Mouse (Mus musculus) large intestine, adult 2 months (tissue): ENCODE measurements around the gene Nmnat3. TPM values are rescaled to one million over a fixed set of nuclear protein-coding genes. Genes with fewer than 3 reads are reported as not detected.
"Not testable (repeated sequence)": the region's sequence is repeated elsewhere in the genome, so short reads cannot be mapped to it uniquely, and the experiment has no call there.

Experiments used
- DNase-seq: peaks from one replicate; pipeline ENCODE4 v3.0.0-alpha.2; 2012; ENCODE audit warnings: low read depth, low spot score
- WGBS: fragments of 180-500 bp; shearing (Covaris S2); methylation state at CpG from one replicate; pipeline ENCODE4 v1.1.7; 2018; 5-methylcytosine and 5-hydroxymethylcytosine counted together
- polyA plus RNA-seq: library from polyadenylated mRNA; depleted of rRNA; stranded (reverse); fragments of >200 nt; gene quantifications from 2 replicates; pipeline ENCODE4 v1.2.3, GENCODE M21; 2012; rRNA removed

Nmnat3 gene
- polyA plus RNA-seq: 5.8 and 8.3 TPM in 2 replicates

DNA sequence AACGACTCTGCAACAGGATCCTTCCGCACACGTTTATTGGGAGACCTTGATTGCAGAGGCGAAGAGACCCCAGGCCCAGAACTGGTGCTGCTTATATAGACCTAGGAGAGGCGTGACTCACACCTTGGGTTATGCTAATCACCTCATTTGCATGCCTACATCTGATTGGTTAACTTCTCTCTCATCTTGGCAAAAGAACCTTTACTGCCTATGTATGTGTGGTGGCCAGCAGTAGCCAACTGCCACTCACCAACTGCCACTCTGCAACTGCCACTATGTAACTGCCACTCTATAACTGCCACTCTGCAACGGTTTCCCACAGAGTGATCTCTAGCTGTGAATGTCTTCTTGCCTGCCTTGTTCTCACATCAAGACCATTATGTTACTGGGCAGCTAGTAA is at the start of gene Nmnat3:
TSS of gene Nmnat3 (plus strand) at position 301 of the 400 bp plus-strand sequence.
- WGBS: 70% methylated on average over 6 of the region's 6 CpGs
- not testable (repeated sequence) for DNase-seq

DNA sequence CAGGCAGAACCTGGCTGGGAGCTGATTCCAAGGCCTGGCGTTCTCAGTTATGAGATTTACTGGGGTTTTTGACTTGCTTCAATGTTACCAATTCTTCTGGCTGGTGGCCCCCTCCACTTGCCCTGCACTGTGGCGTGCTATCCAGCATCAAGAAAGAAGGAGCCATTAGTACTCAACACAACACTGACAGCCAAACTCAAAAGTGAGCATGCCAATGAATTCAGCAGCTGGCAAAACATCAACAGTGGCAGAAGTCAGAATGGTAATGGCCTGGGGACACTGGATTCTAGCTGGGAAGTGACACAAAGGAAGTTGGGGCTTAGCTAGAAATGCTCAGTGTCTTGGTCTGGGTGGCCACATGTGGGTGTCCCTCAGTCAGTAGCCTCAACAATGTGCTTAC is 43.8 kb upstream of the Nmnat3 start:
- WGBS: 77% methylated on average over 2 of the region's 2 CpGs
- no peak for DNase-seq

DNA sequence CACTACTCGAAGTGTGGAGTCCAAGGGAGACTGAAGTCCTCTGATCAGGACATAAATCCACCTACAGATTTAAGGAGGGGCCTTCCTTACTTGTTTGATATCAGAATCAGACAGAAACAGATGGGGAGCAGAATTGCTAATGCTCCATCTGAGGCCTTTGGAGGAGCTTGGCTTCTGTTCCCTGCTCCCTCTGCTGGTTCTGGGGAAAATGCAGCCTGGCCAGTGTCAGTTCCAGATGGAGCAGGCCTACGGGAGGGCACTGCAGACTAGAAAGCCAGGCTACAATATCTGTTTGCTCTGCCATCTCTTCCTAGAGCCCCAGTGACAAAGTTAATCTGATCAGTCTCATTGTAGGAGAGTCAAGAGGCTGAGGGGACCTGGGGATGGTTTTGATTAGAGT is 43.0 kb upstream of the Nmnat3 start:
- no peak for DNase-seq
- WGBS: 51% methylated on average over 2 of the region's 2 CpGs

DNA sequence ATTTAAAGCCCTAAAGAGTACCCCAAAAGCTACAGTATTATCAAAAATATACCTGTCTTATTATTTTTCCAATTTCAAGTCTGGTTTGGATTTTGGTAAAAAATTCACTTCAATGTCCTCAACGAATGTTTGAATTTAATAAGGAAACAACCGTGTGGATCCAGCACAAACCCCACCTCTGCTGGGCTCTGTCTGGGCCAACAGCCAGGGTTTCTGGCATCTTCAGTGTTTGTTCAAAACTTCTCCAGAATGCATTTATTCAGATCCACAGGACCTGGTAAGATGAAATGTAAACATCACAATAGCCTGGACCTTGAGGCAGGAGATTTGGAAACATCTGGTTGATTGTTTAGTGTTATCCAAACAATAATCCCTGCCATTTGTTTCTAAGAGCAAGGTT is 42.0 kb upstream of the Nmnat3 start:
- no peak for DNase-seq
- 45% methylated on average over 2 of the region's 2 CpGs for WGBS

DNA sequence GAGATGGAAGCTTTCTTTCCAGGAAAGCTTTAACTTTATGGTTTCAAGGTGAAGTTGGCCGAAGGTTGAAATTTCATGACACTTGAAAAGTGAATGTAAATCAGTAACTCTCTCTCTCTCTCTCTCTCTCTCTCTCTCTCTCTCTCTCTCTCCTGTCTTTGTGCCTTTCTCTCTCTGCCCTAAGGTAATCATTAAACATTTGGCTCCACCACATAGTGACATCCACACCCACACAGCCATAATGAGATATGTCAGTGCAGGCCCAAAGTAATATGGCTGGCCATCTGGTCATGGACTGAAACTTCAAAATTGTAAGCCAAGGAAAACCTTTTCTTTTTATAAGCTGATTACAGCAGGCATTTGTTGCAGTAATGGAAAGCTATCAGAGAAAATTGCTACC is 40.9 kb upstream of the Nmnat3 start:
- WGBS: 47% methylated on average over 1 of the region's 1 CpGs
- no peak for DNase-seq

DNA sequence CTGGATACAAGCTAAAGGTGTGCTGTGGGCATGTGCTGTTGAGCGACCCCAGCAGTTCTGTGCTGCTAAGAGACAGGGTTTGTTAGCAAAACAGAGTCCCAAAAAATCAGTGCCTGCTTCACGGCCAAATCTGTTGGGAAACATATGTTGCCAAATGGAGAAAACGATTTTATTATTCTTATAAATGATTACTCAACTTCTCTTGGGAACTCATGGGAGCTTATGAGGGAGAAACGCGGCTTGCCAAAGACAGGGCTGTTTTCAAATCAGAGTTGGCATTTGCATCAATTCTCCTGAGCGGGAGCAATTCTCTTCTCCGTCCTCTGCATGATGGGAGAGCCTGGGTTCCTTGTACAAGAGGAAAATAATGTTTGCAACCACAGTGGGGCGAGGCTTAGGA is 27.0 kb upstream of the Nmnat3 start:
- 71% methylated on average over 8 of the region's 8 CpGs for WGBS

DNA sequence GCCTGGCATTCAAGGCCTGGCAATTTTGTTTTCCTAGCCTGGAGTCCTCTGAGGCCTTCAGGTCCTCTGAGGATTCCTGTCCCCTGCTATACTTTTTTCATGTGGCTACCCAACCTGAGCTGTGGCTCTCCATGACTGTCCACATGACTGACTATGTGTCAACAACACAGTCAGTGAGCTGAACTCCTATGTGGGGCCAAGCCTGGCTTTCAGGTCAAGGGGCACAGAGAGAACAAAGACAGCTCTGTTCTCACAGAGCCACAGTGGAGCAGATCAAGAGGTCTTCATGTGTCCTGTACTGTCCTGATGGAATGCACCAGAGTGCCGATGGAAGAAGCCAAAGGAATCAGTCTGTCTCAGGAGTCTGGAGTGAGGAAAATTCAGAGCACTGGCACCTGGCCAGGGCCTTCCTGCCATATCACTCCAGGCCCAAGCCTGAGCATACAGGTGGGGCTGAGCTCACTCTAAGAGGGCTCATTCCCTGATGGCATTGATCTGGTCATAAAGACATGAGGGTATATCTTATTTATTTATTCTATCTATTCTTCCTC is 25.7 kb upstream of the Nmnat3 start:
- 22% methylated on average over 1 of the region's 1 CpGs for WGBS
- no peak for DNase-seq

More for the DNA sequence above, 27.0 kb upstream of the Nmnat3 start:
- no peak for DNase-seq

DNA sequence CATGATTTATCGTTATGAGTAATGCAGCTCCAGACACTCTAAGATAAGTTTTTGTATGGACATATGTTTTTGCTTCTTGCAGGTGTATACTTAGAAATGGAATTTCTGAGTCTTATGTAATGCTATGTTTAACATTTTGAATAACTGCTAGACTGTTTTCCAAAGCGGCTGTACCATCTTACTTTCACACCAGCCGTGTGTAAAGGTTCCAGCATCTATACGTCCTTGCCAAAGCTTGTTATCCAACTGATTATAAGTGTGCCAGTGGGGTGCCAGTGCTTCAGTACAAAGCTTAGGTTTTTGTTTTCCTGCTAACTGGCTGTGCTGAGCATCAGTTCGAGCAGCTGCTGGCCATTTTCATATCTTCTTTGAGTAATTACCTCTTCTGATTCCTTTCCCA is 22.3 kb upstream of the Nmnat3 start:
- 71% methylated on average over 5 of the region's 5 CpGs for WGBS
- DNase-seq: no peak

DNA sequence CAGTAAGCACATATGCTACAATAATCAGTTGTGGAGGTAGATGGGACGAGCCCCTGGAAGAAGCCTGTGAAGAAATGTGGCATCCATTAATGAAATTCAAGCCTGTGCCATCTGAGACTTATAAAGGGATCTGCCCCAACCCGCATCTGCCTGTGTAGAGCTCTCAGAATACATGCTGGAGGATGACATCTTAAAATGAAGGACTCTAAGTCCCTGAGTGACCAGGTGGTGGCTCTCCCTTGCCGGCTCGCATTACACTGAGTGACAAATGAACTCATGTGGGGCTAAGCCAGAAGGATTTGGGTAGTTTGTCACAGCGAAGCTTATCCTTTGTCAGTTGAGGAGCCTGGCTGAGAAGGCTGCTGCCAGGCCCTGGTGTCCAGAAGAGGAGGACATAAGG is 14.5 kb upstream of the Nmnat3 start:
- WGBS: 66% methylated on average over 5 of the region's 5 CpGs

DNA sequence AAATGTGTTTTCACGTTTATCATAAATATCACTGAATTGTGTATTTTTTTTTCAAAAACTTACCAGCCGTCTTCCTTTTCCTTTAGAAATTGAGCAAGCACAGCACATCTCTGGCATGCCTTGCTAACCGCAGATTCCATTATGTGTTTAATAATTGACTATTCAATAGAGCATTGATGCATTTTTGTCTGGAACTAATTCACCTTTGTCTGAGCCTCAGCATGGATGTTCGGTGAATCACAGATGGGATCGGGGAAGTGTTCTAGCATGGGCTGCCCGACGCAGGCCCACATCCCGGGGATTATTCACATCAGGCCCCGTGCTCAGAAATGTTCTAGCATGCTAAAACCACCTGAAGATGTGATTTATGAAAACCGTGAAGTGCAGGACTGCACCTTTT is 12.2 kb upstream of the Nmnat3 start:
- 84% methylated on average over 10 of the region's 10 CpGs for WGBS
- DNase-seq: no peak

More for the DNA sequence above, 14.5 kb upstream of the Nmnat3 start:
- no peak for DNase-seq

DNA sequence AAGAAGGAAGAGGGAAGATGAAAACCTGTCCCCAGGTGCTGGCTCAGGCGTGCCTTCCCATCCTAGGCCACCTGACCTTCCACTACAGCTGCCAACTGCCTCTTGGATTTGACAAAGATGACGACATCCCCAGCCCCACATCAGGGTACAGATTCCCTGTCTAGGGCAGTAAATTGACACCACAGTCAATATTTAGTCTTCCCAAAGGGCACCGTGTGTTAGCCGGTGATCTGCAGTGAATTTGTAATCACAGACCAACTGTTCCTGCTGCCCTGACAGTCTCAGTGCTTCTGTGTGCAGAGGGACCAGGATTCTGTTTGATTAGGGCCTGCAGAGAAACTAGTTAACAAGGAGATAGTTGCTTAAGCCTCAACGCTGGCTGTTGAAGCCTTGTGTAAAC is 7.1 kb upstream of the Nmnat3 start:
- 13% methylated on average over 5 of the region's 5 CpGs for WGBS
- DNase-seq: no peak

DNA sequence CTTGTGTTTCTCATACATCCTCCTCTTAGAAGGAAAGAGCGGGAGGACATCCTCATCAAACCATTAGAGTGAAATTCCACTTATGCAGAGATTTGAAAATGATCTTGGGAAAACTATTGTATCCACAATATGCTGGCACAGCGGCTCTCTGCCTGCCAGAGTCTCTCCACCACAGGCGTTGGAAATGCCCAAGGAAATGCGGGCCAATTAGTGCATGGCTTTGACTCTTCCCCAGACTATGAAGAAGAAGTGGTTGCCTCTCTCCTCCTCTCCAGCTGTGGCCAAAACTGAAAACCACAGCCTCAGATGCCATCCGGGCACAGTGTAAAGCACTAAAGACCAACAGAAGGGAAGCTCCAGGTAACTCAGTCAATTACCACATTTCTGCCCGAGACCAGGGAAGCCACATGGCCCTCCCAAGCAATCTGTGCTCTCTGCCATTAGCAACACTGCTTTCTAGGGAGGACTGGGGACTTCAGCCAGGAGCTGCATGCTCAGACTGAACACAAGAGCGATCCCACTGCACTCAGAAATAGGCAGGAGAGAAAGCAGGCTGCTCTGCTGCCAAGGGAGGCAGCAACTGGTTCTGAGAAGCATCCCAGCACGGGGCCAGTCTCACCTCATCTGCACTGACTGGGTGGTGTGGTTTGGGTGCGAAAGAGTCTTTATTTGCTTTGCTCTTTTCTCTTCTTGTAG is 1.5 kb upstream of the Nmnat3 start:
- WGBS: 83% methylated on average over 9 of the region's 9 CpGs
- no peak for DNase-seq

DNA sequence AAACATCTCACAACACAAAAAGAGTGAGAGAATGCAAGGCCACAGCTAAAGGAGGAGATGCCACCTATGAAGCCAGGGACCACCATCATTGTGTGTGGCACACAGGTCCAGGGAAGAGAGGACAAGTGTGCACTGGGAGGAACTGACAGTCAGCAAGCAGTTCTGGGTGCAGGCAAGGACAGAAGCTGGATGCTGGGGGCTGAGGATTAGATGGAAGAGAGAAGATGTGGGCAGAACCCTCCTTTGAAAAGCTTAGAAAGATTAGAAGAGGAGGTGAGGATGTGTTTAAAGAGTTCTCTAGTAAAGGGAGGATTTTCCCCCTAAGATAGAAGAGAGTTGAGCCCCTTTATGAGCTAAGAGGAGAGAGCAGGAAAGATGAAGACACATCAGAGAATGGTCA is 2.4 kb downstream of the Nmnat3 start:
- DNase-seq: no peak

DNA sequence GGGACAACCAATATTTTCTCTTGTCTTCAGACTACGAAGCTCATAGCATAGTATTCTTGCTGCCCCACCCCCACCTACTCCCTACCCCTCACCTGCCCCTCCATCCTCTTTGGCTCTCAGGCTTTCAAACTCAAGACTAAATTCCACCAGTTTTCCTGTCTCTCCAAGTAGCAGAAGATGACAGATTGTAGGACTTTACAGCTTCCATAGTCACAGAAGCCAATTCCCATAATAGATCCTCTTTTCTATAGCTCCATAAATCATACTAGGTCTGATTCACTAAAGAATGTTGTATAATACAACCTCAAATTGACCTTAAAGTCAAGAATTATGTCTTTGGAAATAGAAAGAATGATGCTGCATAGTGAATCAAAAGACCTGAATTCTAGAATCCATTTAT is 3.4 kb downstream of the Nmnat3 start:
- DNase-seq: no peak
- 91% methylated on average over 1 of the region's 1 CpGs for WGBS

DNA sequence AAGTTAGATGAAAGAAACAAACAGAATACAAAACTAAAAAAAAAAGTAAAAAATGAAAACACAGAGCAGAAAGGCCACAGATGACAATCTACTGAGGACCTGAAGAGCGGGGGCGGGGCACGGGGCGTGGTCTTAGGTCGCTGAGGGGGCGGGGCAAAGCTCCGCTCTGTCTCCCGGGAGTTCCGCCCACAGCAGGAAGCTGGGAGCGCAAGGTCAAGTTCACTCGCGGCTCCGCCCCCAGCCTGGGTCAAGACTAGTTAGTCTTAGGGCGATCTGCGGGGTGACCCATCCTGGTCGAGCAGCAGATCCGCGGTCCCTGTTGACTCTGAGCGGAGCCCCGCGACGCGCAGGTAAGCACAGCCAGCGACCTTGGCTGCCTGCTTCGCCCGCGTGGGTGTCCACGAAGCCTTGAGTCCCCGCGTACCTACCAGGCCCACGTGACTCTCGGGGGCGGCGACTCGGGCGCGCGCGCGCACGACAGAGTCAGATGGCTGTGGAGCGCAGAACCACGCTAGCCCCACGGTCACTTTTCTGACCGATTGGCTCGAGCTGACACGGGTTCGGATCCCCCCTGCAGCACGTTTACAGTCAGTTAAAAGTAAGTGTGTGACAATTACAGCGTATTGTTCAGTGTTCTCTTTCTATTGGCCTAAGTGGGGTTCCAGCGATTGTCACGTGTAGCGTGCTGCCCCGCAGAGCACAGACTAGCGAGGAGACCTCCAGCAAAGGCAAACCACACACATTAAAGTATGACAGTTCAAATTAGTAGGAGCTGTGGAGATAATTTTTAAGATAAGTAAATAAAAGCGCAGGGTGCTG is 9.4 kb downstream of the Nmnat3 start:
- under 1% methylated on average over 56 of the region's 56 CpGs for WGBS
- peak; percentile 91 for DNase-seq

DNA sequence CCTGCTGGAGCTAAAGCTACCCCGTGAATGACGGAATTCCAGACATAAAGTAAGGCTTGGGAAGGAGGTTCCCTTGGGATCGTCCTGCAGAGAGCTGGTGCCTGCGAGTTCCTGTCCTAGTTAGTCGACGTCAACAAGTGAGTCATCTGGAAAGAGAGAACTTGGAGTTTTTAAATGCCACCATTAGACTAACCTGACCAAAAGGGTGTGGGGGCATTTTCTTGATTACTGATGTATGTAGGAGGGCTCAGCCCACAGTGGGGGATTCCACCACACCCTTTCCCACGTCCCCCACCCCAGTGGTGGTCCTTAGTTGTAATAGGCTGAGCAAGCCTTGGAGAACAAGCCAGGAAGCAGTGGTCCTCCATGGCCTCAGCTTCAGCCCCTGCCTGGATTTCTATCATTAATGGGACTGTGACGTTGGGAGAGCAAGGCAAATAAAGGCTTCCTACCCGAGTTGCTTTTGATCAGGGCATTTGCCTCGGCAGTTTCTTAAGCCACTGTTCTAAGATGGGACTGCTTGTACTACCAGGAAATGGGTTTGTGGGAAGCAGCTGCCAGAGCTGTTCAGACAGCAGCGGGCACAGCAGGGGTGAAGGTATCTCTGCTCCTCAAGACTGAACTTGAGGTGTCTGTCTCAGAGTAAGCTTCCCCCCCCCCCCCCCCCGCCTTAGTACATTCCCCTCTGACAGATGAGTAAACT is 10.2 kb downstream of the Nmnat3 start:
- DNase-seq: no peak
- WGBS: 9% methylated on average over 12 of the region's 12 CpGs

DNA sequence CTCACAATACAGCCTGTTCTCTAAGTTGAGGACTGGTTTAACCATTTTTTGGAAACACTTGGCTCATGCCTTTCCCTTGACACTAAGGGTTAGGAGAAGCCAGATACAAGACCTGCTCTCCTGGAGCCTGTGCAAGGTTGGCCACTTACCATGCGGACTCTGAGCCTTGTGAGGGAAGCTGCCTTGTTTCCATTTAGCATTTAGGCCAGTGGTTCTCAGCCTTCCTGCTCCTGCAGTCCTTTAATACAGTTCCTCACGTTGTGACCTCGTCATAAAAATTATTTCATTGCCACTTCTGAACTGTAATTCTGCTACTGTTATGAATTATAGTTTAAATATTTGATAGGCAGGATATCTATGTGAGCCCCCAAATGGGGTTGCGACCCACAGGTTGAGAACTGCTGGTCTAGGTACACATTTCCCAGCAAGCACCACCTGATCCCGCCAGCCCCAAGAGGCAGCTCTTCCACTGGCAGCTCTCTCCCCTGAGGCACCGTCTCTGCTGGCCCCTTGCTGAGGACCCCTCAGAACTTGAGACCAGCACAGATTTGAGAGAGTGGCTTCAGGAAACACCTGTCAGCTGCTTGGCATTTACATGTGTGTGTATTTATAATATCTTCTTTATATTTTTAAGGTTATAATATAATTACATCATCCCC is 10.8 kb downstream of the Nmnat3 start:
- 70% methylated on average over 6 of the region's 6 CpGs for WGBS
- DNase-seq: no peak

DNA sequence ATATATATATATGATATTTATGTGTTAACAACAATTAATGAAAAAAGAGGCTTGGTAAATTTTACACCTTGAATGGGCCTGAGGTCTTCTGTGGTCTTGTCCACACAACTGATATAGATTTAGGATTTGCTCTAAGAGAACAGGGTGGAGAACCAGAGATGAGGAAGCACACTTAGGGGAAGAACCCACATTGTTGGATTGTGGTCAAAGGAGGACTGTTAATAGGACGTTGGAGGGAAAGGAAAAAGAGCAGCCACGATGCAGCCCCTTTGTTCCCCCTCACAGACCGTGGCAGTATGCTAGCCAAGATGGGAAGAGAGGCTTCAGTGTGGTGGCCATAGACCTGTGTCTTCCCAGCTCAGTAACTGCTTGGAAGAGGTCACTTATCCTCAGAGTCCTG is 11.5 kb downstream of the Nmnat3 start:
- no peak for DNase-seq
- 65% methylated on average over 3 of the region's 3 CpGs for WGBS

DNA sequence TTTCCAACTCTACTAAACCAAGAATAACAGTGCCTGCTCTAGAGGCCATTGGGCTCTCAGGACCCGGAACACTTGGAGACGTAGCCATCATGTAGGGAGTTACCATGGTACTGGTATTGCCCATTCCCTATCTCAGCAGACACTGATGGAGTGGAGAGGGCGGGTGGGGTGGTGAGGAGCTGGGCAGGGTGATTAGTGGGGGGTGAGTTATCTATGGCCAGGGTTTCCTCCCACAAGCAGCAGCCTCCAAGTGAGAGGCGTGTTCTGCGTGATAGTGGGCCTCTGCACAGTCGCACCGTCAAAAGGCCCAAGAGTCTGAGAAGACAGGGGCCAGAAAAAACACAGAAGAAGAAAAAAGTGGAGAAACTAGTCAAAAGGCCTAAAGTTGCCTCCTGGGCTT is 12.0 kb downstream of the Nmnat3 start:
- no peak for DNase-seq
- WGBS: 81% methylated on average over 7 of the region's 7 CpGs

DNA sequence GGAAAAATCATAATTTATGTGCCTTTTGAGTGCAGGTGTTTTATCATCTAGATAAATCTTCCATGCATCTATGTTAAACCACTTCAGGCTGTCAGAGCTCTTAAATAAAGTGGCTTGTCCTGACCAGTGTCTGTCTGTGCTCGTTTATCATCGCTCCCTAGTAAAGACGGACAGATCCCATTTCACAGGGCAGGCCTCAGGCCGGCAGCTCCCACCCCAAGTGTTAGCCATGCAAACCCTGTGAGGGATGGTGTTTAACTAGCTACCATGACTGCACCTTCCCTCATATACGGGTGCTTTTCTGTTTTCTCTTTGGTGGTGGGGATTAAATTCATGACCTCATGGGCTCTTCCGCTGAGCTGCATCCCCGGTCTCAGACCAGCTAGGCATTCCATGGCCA is 13.3 kb downstream of the Nmnat3 start:
- no peak for DNase-seq
- WGBS: 90% methylated on average over 7 of the region's 7 CpGs
